Comparison of ENCODE assay signal across 9 mouse cellular contexts in genomic region chr2:130167861-130168260, GRCm38 (mm10). TPM values are rescaled to one million over a fixed set of nuclear protein-coding genes. Genes with fewer than 3 reads are reported as not detected.
A peak's percentile ranks its signal among the peaks of the same experiment; 100 is the strongest.
DNase-seq lines count a peak whose midpoint lies in the region.
"Had no signal": no experiment of that assay in that cellular context is flagged by ENCODE, and none has a peak within 500 bp of the region (broad histone marks: within the 10 kb centered on the region; RNA-seq: fewer than 3 reads in every experiment).

No protein-coding gene starts in this region.

- peak; percentile 48 for DNase-seq in gastrocnemius, adult 18-20 months (ENCODE audit: low spot score)
- no peak for DNase-seq in gastrocnemius, adult 8-10 months (ENCODE audit: low spot score in 2 of 2)
- peak; percentile 58 for DNase-seq in urinary bladder, postnatal 14 days (ENCODE audit: low spot score)
- no peak for DNase-seq in urinary bladder, adult 2 months (ENCODE audit: low spot score)
- DNase-seq in embryo, embryonic 10.5 days (ENCODE audit: low spot score): peak; percentile 79
- DNase-seq in kidney, postnatal 4 days: peak; percentile 76 to 79
- DNase-seq in lung, postnatal 36 days: peak; percentile 66
- DNase-seq in thymus, postnatal 4 days: peak; percentile 63

RNA-seq across cellular contexts. Expression of gene Snrpb, which starts 11.3 kb away (rescaled TPM):
- 100 to 1,000 TPM; 122 to 131 TPM for total RNA-seq in gastrocnemius, adult 18-20 months (2021)
- total RNA-seq in gastrocnemius, adult 8-10 months (2022): 100 to 1,000 TPM; 130 to 142 (median 138) TPM
- 193 and 258 TPM in 2 replicates for polyA plus RNA-seq in urinary bladder, adult 2 months (2012; rRNA removed)

RNA-seq across cellular contexts. Expression of gene Tmc2, which starts 27.1 kb away (rescaled TPM):
- total RNA-seq in gastrocnemius, adult 18-20 months (2021): not detected
- total RNA-seq in gastrocnemius, adult 8-10 months (2022): not detected
- not detected in 2 replicates for polyA plus RNA-seq in urinary bladder, adult 2 months (2012; rRNA removed)
- total RNA-seq: layer of hippocampus, adult 8-10 months had no signal

RNA-seq across cellular contexts. Expression of gene Tgm6, which starts 55.6 kb away (rescaled TPM):
- total RNA-seq in gastrocnemius, adult 18-20 months (2021): not detected
- not detected for total RNA-seq in gastrocnemius, adult 8-10 months (2022)
- 0.22 TPM in 2 replicates for polyA plus RNA-seq in urinary bladder, adult 2 months (2012; rRNA removed)

Comparison
In these comparisons a context has a peak if more than half of its experiments do, and no peak if none do; other contexts are left out.
1. DNase-seq: peak in gastrocnemius, adult 18-20 months (single experiment), urinary bladder, postnatal 14 days (single experiment), embryo, embryonic 10.5 days (single experiment), kidney, postnatal 4 days (2 of 2), lung, postnatal 36 days (single experiment) and thymus, postnatal 4 days (single experiment); none in gastrocnemius, adult 8-10 months (0 of 2) and urinary bladder, adult 2 months (single experiment).